In genomic region chr2:32318709-32319585, GRCm38 (mm10) we compare ENCODE assay signal across 9 mouse cellular contexts. TPM values are rescaled to one million over a fixed set of nuclear protein-coding genes. Genes with fewer than 3 reads are reported as not detected.
A peak's percentile ranks its signal among the peaks of the same experiment; 100 is the strongest.
DNase-seq lines count a peak whose midpoint lies in the region; ATAC-seq and TF ChIP-seq lines count a peak whose summit lies in the region.
"Had no signal": no experiment of that assay in that cellular context is flagged by ENCODE, and none has a peak within 500 bp of the region (broad histone marks: within the 10 kb centered on the region; RNA-seq: fewer than 3 reads in every experiment).

No protein-coding gene starts in this region.

- H3K4me3 ChIP-seq in layer of hippocampus, adult 2 months, result no peak overlapping the region
- peak overlapping the region; percentile 49 for H3K4me3 ChIP-seq in embryonic facial prominence, embryonic 14.5 days (ENCODE audit: low read depth, low read length)
- H3K4me3 ChIP-seq in intestine, embryonic 16.5 days (ENCODE audit: low read length), result peak overlapping the region; percentile 46
- peak overlapping the region; percentile 23 for H3K4me3 ChIP-seq in neural tube, embryonic 12.5 days

- peaks cover 44% of the 10 kb centered on the region for H3K4me1 ChIP-seq in embryonic facial prominence, embryonic 14.5 days (ENCODE audit: control insufficient read depth, insufficient read depth, low read length)
- H3K4me1 ChIP-seq in intestine, embryonic 16.5 days (ENCODE audit: control insufficient read depth, insufficient read depth, low read length), result peaks cover 32% of the 10 kb centered on the region
- H3K4me1 ChIP-seq in neural tube, embryonic 12.5 days, result peaks cover 26% of the 10 kb centered on the region

- TF ChIP-seq CTCF in layer of hippocampus, adult 2 months (conservative IDR thresholded peaks at IDR 0.05), result no peak

- ATAC-seq in embryonic facial prominence, embryonic 14.5 days (ENCODE audit: low read depth), result no peak; the same call in 1 of the 2 replicates
- no peak for ATAC-seq in intestine, embryonic 16.5 days
- ATAC-seq in neural tube, embryonic 12.5 days (ENCODE audit: low FRiP score, low read depth), result no peak
- no peak for ATAC-seq in erythroblast, adult 5-6 weeks (replicated peaks; ENCODE audit: low FRiP score, poor library complexity, severe bottlenecking)

- H3K27me3 ChIP-seq in embryonic facial prominence, embryonic 14.5 days (replicated peaks; ENCODE audit: control insufficient read depth, insufficient read depth, low read length), result no peaks in the 10 kb centered on the region
- H3K27me3 ChIP-seq in intestine, embryonic 16.5 days (replicated peaks; ENCODE audit: control insufficient read depth, insufficient read depth, low read length), result no peaks in the 10 kb centered on the region
- H3K27me3 ChIP-seq in neural tube, embryonic 12.5 days (replicated peaks), result peaks cover 24% of the 10 kb centered on the region

- no peak for DNase-seq in layer of hippocampus, adult 2 months (ENCODE audit: low spot score in 2 of 2)
- DNase-seq in layer of hippocampus, adult 11-12 months (ENCODE audit: low spot score), result no peak
- no peak for DNase-seq in embryonic facial prominence, embryonic 14.5 days (ENCODE audit: low spot score)
- DNase-seq in cerebellum, adult 11 months, result no peak
- no peak for DNase-seq in cerebellum, adult 9-11 months

- H3K9me3 ChIP-seq in embryonic facial prominence, embryonic 14.5 days (ENCODE audit: control insufficient read depth, low read length), result no peaks in the 10 kb centered on the region
- H3K9me3 ChIP-seq in intestine, embryonic 16.5 days (ENCODE audit: control insufficient read depth, low read length), result no peaks in the 10 kb centered on the region
- H3K9me3 ChIP-seq in neural tube, embryonic 12.5 days, result no peaks in the 10 kb centered on the region

- peaks cover 21% of the 10 kb centered on the region for H3K36me3 ChIP-seq in embryonic facial prominence, embryonic 14.5 days (ENCODE audit: control insufficient read depth, insufficient read depth, low read length)
- H3K36me3 ChIP-seq in intestine, embryonic 16.5 days (ENCODE audit: control insufficient read depth, insufficient read depth, low read length), result no peaks in the 10 kb centered on the region; the same call in 1 of the 2 replicates
- peaks cover 5% of the 10 kb centered on the region for H3K36me3 ChIP-seq in neural tube, embryonic 12.5 days

- H3K27ac ChIP-seq in layer of hippocampus, adult 2 months, result peak overlapping the region; percentile 68; the same call in 1 of the 2 replicates
- H3K27ac ChIP-seq in embryonic facial prominence, embryonic 14.5 days (replicated peaks; ENCODE audit: low read depth, low read length), result peak overlapping the region; percentile 100
- peak overlapping the region; percentile 90 for H3K27ac ChIP-seq in intestine, embryonic 16.5 days (ENCODE audit: low read length)
- H3K27ac ChIP-seq in neural tube, embryonic 12.5 days, result 0 out of 2 replicates have a peak overlapping the region, but pooled peaks have one; percentile 15

- peak overlapping the region; percentile 85 for H3K4me2 ChIP-seq in embryonic facial prominence, embryonic 14.5 days (ENCODE audit: low read depth, low read length)
- H3K4me2 ChIP-seq in intestine, embryonic 16.5 days (ENCODE audit: low read depth, low read length), result peak overlapping the region; percentile 50
- peak overlapping the region; percentile 52 for H3K4me2 ChIP-seq in neural tube, embryonic 12.5 days (replicated peaks)

- H3K9ac ChIP-seq in embryonic facial prominence, embryonic 14.5 days (ENCODE audit: low read depth, low read length), result peak overlapping the region; percentile 78
- H3K9ac ChIP-seq in intestine, embryonic 16.5 days (ENCODE audit: low read depth, low read length), result peak overlapping the region; percentile 76
- peak overlapping the region; percentile 52 for H3K9ac ChIP-seq in neural tube, embryonic 12.5 days

- WGBS in embryonic facial prominence, embryonic 14.5 days, result 37% methylated on average over 14 of the region's 14 CpGs
- 63% methylated on average over 14 of the region's 14 CpGs for WGBS in intestine, embryonic 16.5 days
- WGBS in neural tube, embryonic 12.5 days, result 71% methylated on average over 14 of the region's 14 CpGs

RNA-seq across cellular contexts. Expression of gene Swi5, which starts 31.1 kb away (rescaled TPM):
- total RNA-seq in layer of hippocampus, adult 2 months (2021), result 100 to 1,000 TPM; 212 to 222 TPM
- 206 and 249 TPM in 2 replicates for polyA plus RNA-seq in embryonic facial prominence, embryonic 14.5 days (2014; fragmentation: Nextera tagmentation; extraction: Ambion mirVana)
- polyA plus RNA-seq in intestine, embryonic 16.5 days (2015; fragmentation: Nextera tagmentation; extraction: Ambion mirVana), result 342 and 377 TPM in 2 replicates
- polyA plus RNA-seq in neural tube, embryonic 12.5 days (2016; fragmentation: Nextera tagmentation; extraction: Ambion mirVana), result 351 and 444 TPM in 2 replicates
- total RNA-seq in erythroblast, adult 5-6 weeks (2015; ENCODE audit: low replicate concordance), result 30.4 and 97.8 TPM in 2 replicates
- total RNA-seq in erythroblast, adult 5-6 weeks (2017; ENCODE audit: low replicate concordance), result 76.9 and 89.4 TPM in 2 replicates

RNA-seq across cellular contexts. Expression of gene Golga2, which starts 31.8 kb away (rescaled TPM):
- 10 to 100 TPM; 87.9 TPM for total RNA-seq in layer of hippocampus, adult 2 months (2021)
- polyA plus RNA-seq in embryonic facial prominence, embryonic 14.5 days (2014; fragmentation: Nextera tagmentation; extraction: Ambion mirVana), result 27.2 and 33.1 TPM in 2 replicates
- 21.5 and 21.6 TPM in 2 replicates for polyA plus RNA-seq in intestine, embryonic 16.5 days (2015; fragmentation: Nextera tagmentation; extraction: Ambion mirVana)
- polyA plus RNA-seq in neural tube, embryonic 12.5 days (2016; fragmentation: Nextera tagmentation; extraction: Ambion mirVana), result 29.2 and 32.4 TPM in 2 replicates
- total RNA-seq in erythroblast, adult 5-6 weeks (2015; ENCODE audit: low replicate concordance), result 6.3 and 11.1 TPM in 2 replicates
- 34.5 and 44.0 TPM in 2 replicates for total RNA-seq in erythroblast, adult 5-6 weeks (2017; ENCODE audit: low replicate concordance)

RNA-seq across cellular contexts. Expression of gene Ciz1, which starts 33.2 kb away (rescaled TPM):
- total RNA-seq in layer of hippocampus, adult 2 months (2021), result 10 to 100 TPM; 75.3 to 92.7 TPM
- 41.9 and 48.0 TPM in 2 replicates for polyA plus RNA-seq in embryonic facial prominence, embryonic 14.5 days (2014; fragmentation: Nextera tagmentation; extraction: Ambion mirVana)
- polyA plus RNA-seq in intestine, embryonic 16.5 days (2015; fragmentation: Nextera tagmentation; extraction: Ambion mirVana), result 47.1 and 51.4 TPM in 2 replicates
- polyA plus RNA-seq in neural tube, embryonic 12.5 days (2016; fragmentation: Nextera tagmentation; extraction: Ambion mirVana), result 55.8 and 57.6 TPM in 2 replicates
- total RNA-seq in erythroblast, adult 5-6 weeks (2015; ENCODE audit: low replicate concordance), result 18.6 and 38.2 TPM in 2 replicates
- 21.2 and 33.5 TPM in 2 replicates for total RNA-seq in erythroblast, adult 5-6 weeks (2017; ENCODE audit: low replicate concordance)

RNA-seq across cellular contexts. Expression of gene Dnm1, which starts 34.2 kb away (rescaled TPM):
- total RNA-seq in layer of hippocampus, adult 2 months (2021), result 1,000 to 10,000 TPM; 1,274 to 1,381 TPM
- polyA plus RNA-seq in embryonic facial prominence, embryonic 14.5 days (2014; fragmentation: Nextera tagmentation; extraction: Ambion mirVana), result 34.1 and 41.7 TPM in 2 replicates
- 11.8 and 12.5 TPM in 2 replicates for polyA plus RNA-seq in intestine, embryonic 16.5 days (2015; fragmentation: Nextera tagmentation; extraction: Ambion mirVana)
- 35.4 and 41.1 TPM in 2 replicates for polyA plus RNA-seq in neural tube, embryonic 12.5 days (2016; fragmentation: Nextera tagmentation; extraction: Ambion mirVana)
- not detected in 2 replicates for total RNA-seq in erythroblast, adult 5-6 weeks (2015; ENCODE audit: low replicate concordance)
- total RNA-seq in erythroblast, adult 5-6 weeks (2017; ENCODE audit: low replicate concordance), result not detected in 2 replicates
- total RNA-seq: common myeloid progenitor, adult 5-6 weeks had no signal

RNA-seq across cellular contexts. Expression of gene Uck1, which starts 59.0 kb away (rescaled TPM):
- total RNA-seq in layer of hippocampus, adult 2 months (2021), result 10 to 100 TPM; 55.3 to 57.8 TPM
- 58.6 and 60.6 TPM in 2 replicates for polyA plus RNA-seq in embryonic facial prominence, embryonic 14.5 days (2014; fragmentation: Nextera tagmentation; extraction: Ambion mirVana)
- 72.4 and 74.4 TPM in 2 replicates for polyA plus RNA-seq in intestine, embryonic 16.5 days (2015; fragmentation: Nextera tagmentation; extraction: Ambion mirVana)
- polyA plus RNA-seq in neural tube, embryonic 12.5 days (2016; fragmentation: Nextera tagmentation; extraction: Ambion mirVana), result 74.0 and 74.8 TPM in 2 replicates
- 0.96 and 3.1 TPM in 2 replicates for total RNA-seq in erythroblast, adult 5-6 weeks (2015; ENCODE audit: low replicate concordance)
- 4.0 and 11.6 TPM in 2 replicates for total RNA-seq in erythroblast, adult 5-6 weeks (2017; ENCODE audit: low replicate concordance)

Comparison
In these comparisons a context has a peak if more than half of its experiments do, and no peak if none do; other contexts are left out.
1. H3K27ac ChIP-seq: peak in every context shown above with its lines; median percentile 100 in embryonic facial prominence, embryonic 14.5 days; 90 in intestine, embryonic 16.5 days; 68 in layer of hippocampus, adult 2 months; 15 in neural tube, embryonic 12.5 days.